Mouse (Mus musculus) CD8-positive naive resting alpha-beta T cell, adult 57 days (primary cell): ENCODE data around the gene Dlgap3. TPM values are rescaled to one million over a fixed set of nuclear protein-coding genes. Genes with fewer than 3 reads are reported as not detected.

Experiments used
- total RNA-seq: library from RNA; stranded (reverse); gene quantifications from one replicate; pipeline ENCODE4 v1.2.4, GENCODE M21; 2023

The Dlgap3 gene
- 0.18 TPM for total RNA-seq

GRCm38 (mm10) chr4:127168914-127169345 is at the start of gene Dlgap3:
TSS of gene Dlgap3 (plus strand) at chr4:127169204.

DNA sequence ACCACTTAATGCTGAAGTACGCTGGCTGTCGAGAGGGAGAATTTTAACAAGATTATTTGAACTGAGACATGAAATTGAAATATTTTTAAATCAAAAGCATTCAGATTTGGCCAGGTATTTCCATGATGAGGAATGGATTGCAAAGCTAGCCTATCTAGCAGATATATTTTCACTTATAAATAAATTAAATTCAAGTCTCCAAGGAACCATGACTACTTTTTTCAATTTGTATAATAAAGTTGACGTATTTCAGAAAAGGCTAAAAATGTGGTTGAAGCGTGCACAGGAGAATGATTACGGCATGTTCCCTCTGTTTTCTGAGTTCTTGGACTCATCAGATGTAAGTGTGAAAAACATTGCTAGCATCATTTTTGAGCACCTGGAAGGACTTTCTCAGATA is 45.6 kb upstream of the Dlgap3 start, which contains the start of gene Tmem35b:
Gene Tmem35b (plus strand): TSS at position 301 of the 400 bp plus-strand sequence.

DNA sequence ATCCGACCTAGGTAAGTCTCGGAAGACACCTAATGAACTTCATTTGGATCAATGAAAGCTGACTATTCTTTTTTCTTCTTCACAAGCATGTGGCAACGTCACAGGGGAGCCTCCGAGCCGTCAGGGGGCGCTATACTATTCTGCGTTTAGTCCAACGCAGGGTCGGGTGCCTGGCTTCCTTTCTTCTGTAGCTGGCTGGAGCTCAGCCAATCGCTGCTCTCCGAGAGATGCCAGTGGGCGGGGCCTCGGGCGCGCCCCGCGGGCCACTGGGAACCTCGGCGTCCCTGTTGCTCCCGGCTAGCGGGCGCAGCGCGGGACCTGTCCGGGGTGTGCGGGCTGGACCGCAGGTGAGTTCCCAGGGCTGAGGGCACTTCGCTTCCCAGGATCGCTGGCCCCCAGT is 74.5 kb downstream of the Dlgap3 start, which contains the start of gene Smim12:
Gene Smim12 (plus strand): TSS at position 233 of the 400 bp plus-strand sequence.

Other genes with a start within 250 kb of the Dlgap3 start
- 38.7 TPM for gene Zmym4, start 201.1 kb upstream of the Dlgap3 start, total RNA-seq
- 730 TPM for gene Sfpq, start 147.9 kb upstream of the Dlgap3 start, total RNA-seq
- gene Zmym1, start 108.1 kb upstream of the Dlgap3 start, total RNA-seq, result 32.3 TPM
- gene Zmym6, start 91.8 kb upstream of the Dlgap3 start, total RNA-seq, result 21.9 TPM
- 3.5 TPM for gene Tmem35b, start 45.5 kb upstream of the Dlgap3 start, total RNA-seq
- 22.9 TPM for gene Smim12, start 74.6 kb downstream of the Dlgap3 start, total RNA-seq
- gene Gja4, start 144.8 kb downstream of the Dlgap3 start, total RNA-seq, result not detected
- not detected for gene Gjb3, start 161.6 kb downstream of the Dlgap3 start, total RNA-seq
- not detected for gene Gjb4, start 184.9 kb downstream of the Dlgap3 start, total RNA-seq
- gene Gjb5, start 189.0 kb downstream of the Dlgap3 start, total RNA-seq, result not detected